Mouse (Mus musculus): ENCODE results near the gene Ifrd2.

Ifrd2 gene

DNA sequence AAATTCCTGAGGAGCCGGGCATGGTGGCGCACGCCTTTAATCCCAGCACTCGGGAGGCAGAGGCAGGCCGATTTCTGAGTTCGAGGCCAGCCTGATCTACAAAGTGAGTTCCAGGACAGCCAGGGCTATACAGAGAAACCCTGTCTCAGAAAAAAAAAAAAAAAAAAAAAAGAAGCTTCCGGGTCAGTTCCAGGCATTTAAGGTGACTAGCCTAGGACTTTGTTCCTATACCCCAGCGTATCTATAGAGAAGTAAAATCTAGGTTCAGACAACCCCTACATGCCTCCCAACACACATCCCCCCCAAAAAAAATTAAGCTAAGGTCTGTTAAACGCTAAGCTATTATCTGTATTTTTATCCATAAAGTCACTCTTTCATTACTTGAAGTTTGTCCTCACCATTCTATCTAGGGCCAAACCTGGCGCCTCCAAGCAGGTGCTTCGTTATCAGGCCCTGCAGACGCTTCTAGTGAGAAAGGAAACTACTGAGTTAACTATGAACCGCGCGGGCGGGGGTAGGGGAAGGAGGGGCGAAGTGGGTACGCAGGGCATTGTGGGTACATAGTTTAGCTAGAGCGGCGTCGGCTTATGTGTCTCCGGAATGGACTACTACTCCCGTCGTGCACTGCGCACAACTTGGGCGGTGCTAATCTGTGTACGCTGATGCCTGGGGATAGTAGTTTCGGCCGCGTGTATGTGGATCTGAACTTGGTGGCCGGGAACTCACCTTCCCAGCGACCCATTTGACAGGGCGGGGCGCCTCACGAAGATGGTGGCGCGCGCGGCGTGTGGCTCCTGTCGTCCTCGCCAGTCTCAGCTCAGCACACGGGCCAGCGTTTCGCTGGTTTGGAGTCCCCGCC lies at the start of gene Ifrd2:
Gene Ifrd2, plus strand, starts transcription at position 669 of the 859 bp plus-strand sequence.
- peak; percentile 95 for DNase-seq (ENCODE audit: extremely low spot score)

DNA sequence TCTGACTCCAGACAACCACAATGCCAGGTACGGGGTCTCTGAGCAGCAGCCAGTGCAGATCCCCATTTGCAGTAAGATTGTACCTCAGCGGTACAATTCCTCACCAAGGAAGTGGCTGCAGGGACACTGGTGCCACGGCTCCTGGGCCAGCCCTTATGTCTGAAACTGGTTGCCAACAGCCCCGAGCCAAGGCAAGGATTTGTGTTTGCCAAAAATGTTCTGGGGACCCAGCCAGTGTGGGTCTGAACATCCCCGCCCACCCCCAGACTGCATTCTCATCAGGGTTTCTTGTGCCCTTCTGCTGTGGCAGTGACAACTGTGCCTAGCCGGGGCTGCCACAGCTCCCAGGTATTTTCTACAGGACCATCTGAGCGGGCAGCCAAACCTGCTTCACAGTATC lies 49.2 kb upstream of the Ifrd2 start:
- DNase-seq (ENCODE audit: extremely low spot score): no peak

DNA sequence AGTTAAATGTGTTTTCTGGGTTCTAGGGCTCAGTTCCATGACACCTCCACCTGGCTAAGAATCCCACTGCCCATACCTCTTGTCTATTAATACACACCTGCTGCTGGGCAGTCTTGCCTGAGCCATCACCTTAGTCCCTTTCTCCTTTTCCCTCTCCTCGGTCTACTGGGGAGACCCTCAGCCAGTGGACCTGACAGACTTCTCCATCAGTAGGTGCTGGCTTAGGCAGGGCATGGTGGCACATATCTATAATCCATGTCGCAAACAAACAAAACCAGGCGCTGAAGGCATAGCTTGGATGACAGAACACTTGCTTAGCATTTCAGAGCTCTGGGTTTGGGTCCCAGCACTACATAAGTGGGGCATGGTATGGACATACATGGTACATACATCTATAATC lies 48.7 kb upstream of the Ifrd2 start:
- no peak for DNase-seq (ENCODE audit: extremely low spot score)

DNA sequence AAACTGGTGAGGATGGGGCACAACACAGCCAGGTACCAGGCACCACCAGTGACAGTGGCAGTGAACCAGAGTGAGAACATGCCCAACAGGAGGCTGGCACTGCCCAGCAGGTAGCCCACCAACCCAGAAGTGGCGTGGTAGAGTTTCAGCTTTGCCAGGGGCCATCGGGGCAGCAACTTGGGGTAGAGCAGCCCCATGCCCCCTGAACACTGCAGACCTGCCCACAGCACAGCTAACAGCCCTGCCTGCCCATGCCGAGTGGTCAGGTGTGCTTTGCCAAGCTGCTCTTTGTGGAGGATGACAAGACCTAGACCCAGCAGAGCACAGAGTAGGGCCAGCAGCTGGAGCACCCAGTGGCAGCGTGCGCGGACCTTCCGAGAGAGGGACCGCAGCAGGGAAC lies 47.5 kb upstream of the Ifrd2 start:
- DNase-seq (ENCODE audit: extremely low spot score): no peak

DNA sequence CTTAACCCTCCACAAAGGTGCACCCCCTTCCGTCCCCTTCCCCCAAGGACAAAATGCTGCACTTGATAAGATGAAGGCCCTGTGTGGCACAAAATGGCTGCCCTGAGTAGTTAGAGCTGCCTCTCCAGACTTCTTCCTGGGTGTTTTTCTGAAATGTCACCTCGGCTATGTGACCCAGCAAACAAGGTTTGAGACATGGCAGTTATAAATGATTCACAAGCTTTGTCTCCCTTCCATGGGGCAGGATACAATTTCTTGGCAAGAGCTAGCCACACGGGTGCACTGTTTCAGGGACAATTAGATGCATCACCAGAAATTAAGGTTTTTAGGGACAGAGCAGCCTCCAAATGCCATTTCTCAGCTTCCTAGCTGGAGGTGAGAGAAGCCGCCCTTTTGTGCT lies 47.0 kb upstream of the Ifrd2 start:
- no peak for DNase-seq (ENCODE audit: extremely low spot score)

DNA sequence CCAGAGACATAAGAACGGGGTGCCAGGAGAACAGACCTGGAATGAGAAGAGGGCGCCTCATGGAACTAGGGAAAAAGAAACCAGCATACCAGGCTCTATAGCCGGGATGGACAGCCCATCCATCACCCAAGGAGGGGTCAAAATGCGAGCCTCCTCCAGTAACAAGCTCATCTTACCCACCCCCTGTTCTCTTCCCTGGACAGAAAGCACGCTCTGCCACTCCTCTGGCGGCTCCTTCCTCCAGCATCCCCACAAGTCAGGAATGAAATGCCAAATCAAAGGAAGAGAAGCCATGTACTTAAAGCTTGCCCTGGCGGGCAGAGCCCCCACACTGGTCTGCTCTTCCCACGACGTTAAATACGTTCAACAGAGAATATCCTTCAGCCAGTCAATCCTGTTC lies 46.4 kb upstream of the Ifrd2 start:
- no peak for DNase-seq (ENCODE audit: extremely low spot score)

DNA sequence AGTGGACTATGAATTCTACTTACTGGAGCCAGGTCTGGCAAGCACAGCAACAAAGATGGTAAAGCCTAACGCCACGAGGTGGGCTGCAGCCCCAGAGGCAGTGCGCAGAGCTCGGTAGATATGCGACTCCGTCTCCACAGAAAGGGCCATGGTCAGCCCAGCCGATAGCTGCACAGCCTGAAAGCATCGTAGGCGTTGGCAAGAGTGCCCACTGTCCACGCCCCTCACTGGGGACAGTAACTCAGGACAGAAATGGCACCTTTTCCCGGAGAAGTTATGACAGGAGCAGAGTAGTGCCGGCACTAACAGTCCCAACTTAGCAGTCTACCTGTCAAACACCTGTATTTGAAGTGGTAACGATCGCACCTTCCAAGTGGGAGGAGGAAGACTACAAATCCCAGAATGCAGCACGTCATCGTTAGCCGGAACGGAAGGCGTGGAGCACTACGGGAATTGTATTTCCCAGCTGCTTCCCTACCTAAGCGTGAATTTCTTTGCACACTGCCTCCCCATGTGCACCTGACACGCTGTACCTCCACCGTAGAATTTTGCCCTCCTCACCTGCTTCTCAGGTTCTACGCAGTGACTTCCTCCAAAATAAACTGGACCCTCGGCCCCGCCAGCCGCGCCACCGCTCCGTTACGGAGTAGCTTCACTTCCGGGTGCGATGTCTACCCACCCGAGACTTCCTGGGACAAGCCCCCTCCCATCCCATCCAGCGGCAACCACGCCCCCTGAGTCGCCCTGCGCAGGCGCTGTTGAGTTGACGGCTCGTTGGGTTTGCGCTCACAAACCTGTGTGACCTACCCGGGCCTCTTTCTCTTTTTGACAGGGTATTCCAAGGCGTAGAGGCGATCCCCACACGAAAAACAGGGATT lies 45.7 kb upstream of the Ifrd2 start, which contains the start of the genes Cyb561d2 and Nprl2:
Gene Cyb561d2, minus strand, starts transcription at position 720 of the 878 bp plus-strand sequence.
Gene Nprl2, plus strand, starts transcription at position 753 of the 878 bp plus-strand sequence.
- DNase-seq (ENCODE audit: extremely low spot score): peak; percentile 96

DNA sequence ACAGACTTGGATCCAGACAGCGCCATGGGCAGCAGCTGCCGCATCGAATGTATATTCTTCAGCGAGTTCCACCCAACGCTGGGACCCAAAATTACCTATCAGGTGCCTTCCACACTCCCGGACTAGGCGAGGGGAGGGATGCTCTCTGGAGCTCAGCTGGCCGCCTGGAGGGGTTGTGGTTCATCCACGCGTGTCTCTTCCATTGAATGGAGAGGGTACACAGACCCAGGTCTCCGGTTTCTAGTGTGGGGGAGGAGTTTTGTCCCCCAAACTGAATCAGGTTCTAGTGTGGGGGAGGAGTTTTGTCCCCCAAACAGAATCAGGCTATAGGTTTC lies 45.1 kb upstream of the Ifrd2 start:
- no peak for DNase-seq (ENCODE audit: extremely low spot score)

DNA sequence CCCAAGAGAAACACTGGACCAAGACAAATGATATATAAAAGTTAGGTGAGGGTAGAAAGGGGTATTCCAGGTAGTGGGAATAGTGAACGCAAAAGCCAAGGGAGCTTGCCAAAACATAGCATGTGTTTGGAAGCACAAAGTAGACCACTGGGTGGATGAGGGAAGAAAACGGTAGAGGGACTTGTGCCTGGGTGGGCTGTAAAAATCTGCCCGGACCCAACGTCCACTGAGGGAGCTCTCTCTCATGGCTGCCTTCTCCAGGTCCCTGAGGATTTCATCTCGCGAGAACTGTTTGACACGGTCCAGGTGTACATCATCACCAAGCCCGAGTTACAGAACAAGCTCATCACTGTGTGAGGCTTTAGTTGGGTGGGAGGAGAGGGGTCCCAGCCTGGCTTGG lies 44.7 kb upstream of the Ifrd2 start:
- no peak for DNase-seq (ENCODE audit: extremely low spot score)

DNA sequence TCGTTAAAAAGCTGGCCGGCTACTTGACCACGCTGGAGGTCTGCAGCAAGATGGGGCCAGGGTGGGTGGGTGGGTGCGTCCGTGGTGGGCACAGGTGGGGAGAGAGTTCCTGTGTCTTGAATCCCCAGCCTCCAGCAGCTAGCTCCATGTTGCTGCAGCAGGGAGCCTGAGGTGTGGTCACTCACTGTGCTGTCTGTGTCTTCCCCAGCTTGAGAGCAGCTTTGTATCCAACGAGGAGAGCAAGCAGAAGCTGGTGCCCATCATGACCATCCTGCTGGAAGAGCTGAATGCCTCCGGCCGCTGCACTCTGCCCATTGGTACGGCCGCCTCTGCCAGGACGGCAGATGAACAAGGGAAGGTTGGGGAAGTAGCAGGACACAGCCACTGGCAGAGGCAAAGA lies 44.1 kb upstream of the Ifrd2 start:
- no peak for DNase-seq (ENCODE audit: extremely low spot score)

DNA sequence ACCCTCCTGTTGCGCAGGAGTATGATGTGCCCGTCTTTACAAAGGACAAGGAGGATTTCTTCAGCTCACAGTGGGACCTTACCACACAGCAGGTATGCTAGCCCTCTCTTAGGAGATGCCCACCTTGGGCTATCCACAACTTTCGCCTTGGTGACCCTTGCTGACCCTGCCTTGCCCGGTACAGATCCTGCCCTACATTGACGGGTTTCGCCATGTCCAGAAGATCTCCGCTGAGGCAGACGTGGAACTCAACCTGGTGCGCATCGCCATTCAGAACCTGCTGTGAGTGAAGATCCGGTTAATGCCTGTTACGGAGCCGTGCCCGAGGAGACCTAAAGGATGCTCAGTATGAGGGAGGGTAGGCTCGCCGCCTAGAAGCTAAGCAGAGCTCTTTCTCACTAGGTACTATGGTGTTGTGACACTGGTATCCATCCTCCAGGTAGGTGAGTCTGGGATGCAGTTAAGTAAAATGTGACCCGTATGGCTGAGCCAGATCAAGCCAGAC lies 43.2 kb upstream of the Ifrd2 start:
- DNase-seq (ENCODE audit: extremely low spot score): no peak

DNA sequence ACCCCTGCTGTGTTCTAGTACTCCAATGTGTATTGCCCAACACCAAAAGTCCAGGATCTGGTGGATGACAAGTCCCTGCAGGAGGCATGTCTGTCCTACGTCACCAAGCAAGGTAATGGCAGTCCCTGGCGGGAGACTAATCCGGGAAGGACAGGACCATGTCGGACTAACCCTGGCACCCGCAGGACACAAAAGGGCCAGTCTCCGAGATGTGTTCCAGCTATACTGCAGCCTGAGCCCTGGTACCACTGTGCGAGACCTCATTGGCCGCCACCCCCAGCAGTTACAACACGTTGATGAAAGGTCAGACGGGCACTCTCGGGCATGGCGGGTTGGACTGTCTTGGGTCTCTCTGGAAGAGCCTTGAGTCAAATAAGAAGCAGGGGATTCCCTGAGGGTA lies 42.7 kb upstream of the Ifrd2 start:
- DNase-seq (ENCODE audit: extremely low spot score): no peak

DNA sequence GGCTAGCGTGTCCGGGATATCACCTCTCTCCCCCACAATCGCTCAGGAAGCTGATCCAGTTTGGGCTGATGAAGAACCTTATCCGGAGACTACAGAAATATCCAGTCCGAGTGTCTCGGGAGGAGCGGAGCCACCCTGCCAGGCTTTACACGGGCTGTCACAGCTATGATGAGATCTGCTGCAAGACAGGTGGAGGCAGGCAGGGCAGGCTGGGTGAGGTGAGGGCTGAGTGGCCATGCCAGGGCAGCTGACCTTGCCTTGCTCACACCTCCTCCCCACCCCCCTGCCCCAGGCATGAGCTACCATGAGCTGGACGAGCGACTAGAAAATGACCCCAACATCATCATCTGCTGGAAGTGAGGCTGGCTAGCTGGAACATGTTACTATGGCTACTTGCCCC lies 42.2 kb upstream of the Ifrd2 start:
- DNase-seq (ENCODE audit: extremely low spot score): no peak

DNA sequence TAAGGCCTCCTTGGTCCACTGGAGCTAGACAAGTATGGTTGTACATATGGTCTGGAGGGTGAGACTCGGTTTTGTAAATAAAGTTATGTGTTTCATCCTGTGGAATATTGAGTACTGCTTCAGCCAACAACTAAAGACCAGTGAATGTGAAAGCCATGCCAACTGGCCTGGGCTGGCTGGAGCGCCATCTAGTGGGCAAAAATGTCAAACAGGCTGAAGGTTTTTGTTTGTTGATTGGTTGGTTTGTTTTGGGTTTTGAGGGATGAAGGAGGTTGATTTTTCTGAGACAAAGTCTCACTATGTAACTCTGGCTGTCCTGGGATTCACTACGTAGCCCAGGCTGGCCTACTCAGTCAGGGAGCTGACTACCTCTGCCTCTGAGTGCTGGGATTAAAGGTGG lies 41.8 kb upstream of the Ifrd2 start:
- peak; percentile 78 for DNase-seq (ENCODE audit: extremely low spot score)

DNA sequence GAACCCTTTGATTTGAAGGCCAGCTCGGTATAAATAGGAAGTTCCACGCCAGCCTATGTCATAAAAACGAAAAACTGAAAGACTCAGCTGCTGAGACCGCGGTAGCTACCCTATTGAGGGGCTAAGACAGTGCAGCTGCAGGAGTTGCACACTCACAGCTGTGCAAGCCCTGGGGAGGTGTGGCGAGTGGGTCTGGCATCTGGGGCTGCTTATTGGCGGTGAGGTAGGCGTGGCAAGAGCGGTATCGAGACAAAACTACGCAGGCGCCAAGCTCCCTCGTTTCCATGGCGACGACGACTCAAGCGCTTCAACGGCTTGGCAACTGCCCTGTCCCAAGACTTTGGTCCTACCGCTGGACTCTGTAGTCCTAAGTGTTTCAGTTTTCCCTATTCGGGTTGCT lies 40.4 kb upstream of the Ifrd2 start, which contains the start of gene Zmynd10:
Gene Zmynd10, plus strand, starts transcription at position 273 of the 400 bp plus-strand sequence.
- peak; percentile 84 for DNase-seq (ENCODE audit: extremely low spot score)

DNA sequence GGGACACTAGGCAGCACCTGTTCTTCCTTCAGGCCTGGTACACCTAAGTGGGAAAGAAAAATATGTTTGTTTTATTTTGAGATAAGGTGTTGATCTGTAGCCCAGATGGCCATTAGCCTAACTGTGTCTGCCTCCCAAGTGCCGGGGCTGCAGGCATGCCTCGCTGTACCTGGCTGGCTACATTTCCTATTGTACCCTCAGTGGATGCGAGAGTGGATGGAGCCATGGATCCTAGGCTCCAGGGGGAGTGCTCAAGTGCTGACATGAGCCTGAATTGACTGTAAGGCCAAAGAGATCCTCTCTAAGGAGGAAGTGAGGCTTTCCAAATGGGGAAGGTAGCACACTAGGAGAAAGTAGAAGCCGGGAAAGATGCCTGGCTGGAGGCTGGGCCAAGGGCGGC lies 39.5 kb upstream of the Ifrd2 start:
- no peak for DNase-seq (ENCODE audit: extremely low spot score)

DNA sequence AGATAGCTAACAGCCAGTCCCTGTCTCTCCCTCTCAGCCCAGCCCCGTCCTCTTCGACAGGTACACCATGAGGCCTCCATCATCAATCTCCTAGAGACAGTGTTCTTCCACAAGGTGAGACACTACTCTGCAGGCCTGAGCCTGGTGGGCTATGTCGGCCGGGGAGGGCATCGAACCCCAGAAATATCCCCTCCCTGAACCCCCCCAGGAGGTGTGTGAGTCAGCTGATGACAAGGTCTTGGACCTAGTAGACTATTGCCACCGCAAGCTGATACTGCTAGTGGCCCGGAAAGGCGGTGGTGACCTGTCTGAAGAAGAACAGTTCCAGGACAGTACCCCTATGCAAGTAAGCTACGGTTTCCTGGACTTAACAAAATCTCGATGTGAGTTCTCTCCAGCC lies 38.6 kb upstream of the Ifrd2 start:
- no peak for DNase-seq (ENCODE audit: extremely low spot score)

DNA sequence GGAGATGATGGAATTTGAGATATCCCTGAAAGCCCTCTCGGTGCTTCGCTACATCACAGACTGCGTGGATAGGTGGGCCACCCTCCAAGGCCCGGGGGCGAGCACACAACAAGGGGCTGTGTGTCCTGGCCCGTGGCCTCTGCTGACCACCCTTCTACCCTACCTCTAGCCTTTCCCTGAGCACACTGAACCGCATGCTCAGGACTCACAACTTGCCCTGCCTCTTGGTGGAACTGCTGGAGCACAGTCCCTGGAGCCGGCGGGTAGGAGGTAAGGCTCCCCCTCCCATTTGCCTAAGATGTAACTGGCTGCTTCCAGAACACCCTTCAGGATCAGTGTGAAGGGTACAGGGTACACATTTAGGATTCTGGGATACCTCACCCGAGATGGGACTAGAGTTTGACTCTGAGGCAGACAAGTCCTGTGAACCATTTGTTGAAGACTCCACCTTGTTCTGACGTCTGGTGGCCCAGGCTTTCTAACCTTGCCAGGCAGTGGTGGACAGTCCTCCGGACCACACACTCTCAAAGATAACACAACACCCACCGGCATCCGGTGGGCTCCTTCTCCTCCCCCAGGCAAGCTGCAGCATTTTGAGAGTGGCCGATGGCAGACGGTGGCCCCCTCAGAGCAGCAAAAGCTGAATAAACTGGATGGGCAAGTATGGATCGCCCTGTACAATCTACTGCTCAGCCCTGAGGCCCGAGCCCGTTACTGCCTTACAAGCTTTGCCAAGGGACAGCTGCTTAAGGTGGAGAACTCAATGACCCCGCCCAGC lies 38.0 kb upstream of the Ifrd2 start:
- DNase-seq (ENCODE audit: extremely low spot score): no peak

DNA sequence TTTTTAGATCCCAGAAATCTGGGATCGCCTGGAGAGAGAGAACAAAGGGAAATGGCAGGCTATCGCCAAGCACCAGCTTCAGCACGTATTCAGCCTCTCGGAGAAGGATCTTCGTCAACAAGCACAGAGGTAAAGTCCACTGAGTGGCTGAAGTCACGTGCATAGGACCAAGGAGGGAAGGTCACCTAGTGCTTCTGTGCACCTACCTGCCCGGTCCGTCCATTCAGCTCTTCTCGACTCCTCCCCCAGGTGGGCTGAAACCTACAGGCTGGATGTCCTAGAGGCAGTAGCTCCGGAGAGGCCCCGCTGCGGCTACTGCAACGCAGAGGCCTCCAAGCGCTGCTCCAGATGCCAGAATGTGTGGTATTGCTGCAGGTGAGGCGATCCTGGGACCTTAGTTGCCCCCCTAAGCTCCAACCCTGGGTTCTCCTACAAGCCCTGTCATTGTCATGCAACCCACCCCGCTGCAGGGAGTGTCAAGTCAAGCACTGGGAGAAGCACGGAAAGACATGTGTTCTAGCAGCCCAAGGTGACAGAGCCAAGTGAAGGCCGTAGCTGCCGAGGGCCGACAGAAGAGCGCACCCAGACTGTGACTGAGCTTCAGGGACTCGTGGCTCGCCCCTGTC lies 36.8 kb upstream of the Ifrd2 start:
- no peak for DNase-seq (ENCODE audit: extremely low spot score)

DNA sequence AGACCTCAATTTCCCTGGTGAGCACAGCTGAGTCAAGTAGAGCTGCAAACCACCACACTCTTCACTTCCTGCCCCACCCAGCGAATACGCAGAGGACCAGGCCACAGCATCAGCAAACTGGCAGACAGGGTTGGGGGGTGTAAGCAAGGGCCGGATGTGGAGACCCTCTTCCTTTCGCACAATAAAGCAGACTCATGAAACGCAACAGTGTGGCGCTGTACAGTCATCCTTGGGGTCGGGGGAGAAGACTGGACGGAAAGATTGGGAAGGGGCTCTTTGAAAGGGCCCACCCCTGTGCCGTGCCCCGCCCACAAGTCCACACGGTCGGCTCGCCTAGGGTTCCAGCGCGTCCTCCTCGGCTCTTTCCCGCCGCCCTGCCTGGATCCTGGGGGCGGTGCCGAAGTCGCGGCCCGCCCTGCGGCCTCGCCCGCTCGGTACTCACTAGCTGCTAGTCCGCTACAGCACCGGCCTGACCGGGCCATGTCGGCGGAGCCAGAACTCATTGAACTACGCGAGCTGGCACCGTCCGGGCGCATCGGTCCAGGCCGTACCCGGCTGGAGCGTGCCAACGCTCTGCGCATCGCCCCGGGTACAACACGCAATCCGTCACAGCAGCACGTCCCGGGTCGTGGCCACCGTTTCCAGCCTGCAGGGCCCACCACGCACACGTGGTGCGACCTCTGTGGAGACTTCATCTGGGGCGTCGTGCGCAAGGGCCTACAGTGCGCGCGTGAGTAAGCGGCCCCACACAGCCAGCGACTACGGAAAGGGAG lies 36.1 kb upstream of the Ifrd2 start, which contains the start of gene Rassf1:
Gene Rassf1, plus strand, starts transcription at position 439 of the 773 bp plus-strand sequence.
- peak; percentile 72 for DNase-seq (ENCODE audit: extremely low spot score)
